Comparison of ENCODE assay signal across 11 mouse cellular contexts in genomic region chr5:136939284-136939683, GRCm38 (mm10). TPM values are rescaled to one million over a fixed set of nuclear protein-coding genes. Genes with fewer than 3 reads are reported as not detected.
DNase-seq lines count a peak whose midpoint lies in the region; ATAC-seq and TF ChIP-seq lines count a peak whose summit lies in the region.
"Had no signal": no experiment of that assay in that cellular context is flagged by ENCODE, and none has a peak within 500 bp of the region (broad histone marks: within the 10 kb centered on the region; RNA-seq: fewer than 3 reads in every experiment).

No protein-coding gene starts in this region.

- H3K36me3 ChIP-seq in intestine, postnatal 0 days (ENCODE audit: control insufficient read depth, insufficient read depth) = no peaks in the 10 kb centered on the region
- no peaks in the 10 kb centered on the region for H3K36me3 ChIP-seq in intestine, embryonic 15.5 days
- H3K36me3 ChIP-seq: neural tube, embryonic 12.5 days had no signal

- peak; percentile 62 for TF ChIP-seq CTCF in intestine, postnatal 0 days (IDR thresholded peaks at IDR 0.05; ENCODE audit: low read depth)

- H3K9ac ChIP-seq in intestine, postnatal 0 days (ENCODE audit: low read depth, low read length) = no peak overlapping the region
- no peak overlapping the region for H3K9ac ChIP-seq in intestine, embryonic 15.5 days
- H3K9ac ChIP-seq: embryonic facial prominence, embryonic 13.5 days; neural tube, embryonic 12.5 days had no signal

- H3K27ac ChIP-seq in intestine, postnatal 0 days (ENCODE audit: low read depth, low read length) = no peak overlapping the region
- H3K27ac ChIP-seq in intestine, embryonic 15.5 days = no peak overlapping the region
- H3K27ac ChIP-seq: embryonic facial prominence, embryonic 13.5 days; neural tube, embryonic 12.5 days had no signal

- 71% methylated on average over 7 of the region's 7 CpGs for WGBS in intestine, postnatal 0 days
- WGBS in intestine, embryonic 15.5 days = 66% methylated on average over 7 of the region's 7 CpGs

- no peak overlapping the region for H3K4me2 ChIP-seq in intestine, postnatal 0 days (replicated peaks; ENCODE audit: low read depth)
- no peak overlapping the region for H3K4me2 ChIP-seq in intestine, embryonic 15.5 days (replicated peaks)
- H3K4me2 ChIP-seq: embryonic facial prominence, embryonic 13.5 days; neural tube, embryonic 12.5 days had no signal

- H3K4me3 ChIP-seq in intestine, postnatal 0 days (ENCODE audit: low read depth, low read length) = no peak overlapping the region
- no peak overlapping the region for H3K4me3 ChIP-seq in intestine, embryonic 15.5 days (replicated peaks)
- H3K4me3 ChIP-seq: embryonic facial prominence, embryonic 13.5 days; neural tube, embryonic 12.5 days had no signal

- peak; percentile 27 to 65 for DNase-seq in spleen, postnatal 10 days (ENCODE audit: low spot score in 2 of 2)
- DNase-seq in spleen, postnatal 36 days (ENCODE audit: low spot score in 2 of 2) = no peak
- DNase-seq in kidney, postnatal 36 days = peak; percentile 27 to 68
- DNase-seq in gastrocnemius, postnatal 25 days = no peak
- no peak for DNase-seq in right cerebral cortex, adult 18-20 months
- DNase-seq: heart, postnatal 4 days had no signal

- H3K27me3 ChIP-seq in intestine, postnatal 0 days (replicated peaks; ENCODE audit: control insufficient read depth, insufficient read depth, low read length) = no peaks in the 10 kb centered on the region
- no peaks in the 10 kb centered on the region for H3K27me3 ChIP-seq in intestine, embryonic 15.5 days (replicated peaks)
- H3K27me3 ChIP-seq: embryonic facial prominence, embryonic 13.5 days; neural tube, embryonic 12.5 days had no signal

- ATAC-seq in intestine, postnatal 0 days = no peak
- no peak for ATAC-seq in intestine, embryonic 15.5 days
- no peak for ATAC-seq in erythroblast, adult 5-6 weeks (replicated peaks; ENCODE audit: low FRiP score, poor library complexity, severe bottlenecking)

- H3K9me3 ChIP-seq in intestine, postnatal 0 days (ENCODE audit: control insufficient read depth) = no peaks in the 10 kb centered on the region
- no peaks in the 10 kb centered on the region for H3K9me3 ChIP-seq in intestine, embryonic 15.5 days
- H3K9me3 ChIP-seq: embryonic facial prominence, embryonic 13.5 days; neural tube, embryonic 12.5 days had no signal

- no peaks in the 10 kb centered on the region for H3K4me1 ChIP-seq in intestine, postnatal 0 days (replicated peaks; ENCODE audit: control insufficient read depth, insufficient read depth, low read length)
- H3K4me1 ChIP-seq in intestine, embryonic 15.5 days (replicated peaks) = no peaks in the 10 kb centered on the region
- H3K4me1 ChIP-seq: embryonic facial prominence, embryonic 13.5 days; neural tube, embryonic 12.5 days had no signal

RNA-seq across cellular contexts. Expression of gene Fis1, which starts 13.8 kb away (rescaled TPM):
- polyA plus RNA-seq in intestine, postnatal 0 days (2015; fragmentation: Nextera tagmentation; extraction: Ambion mirVana) = 318 and 324 TPM in 2 replicates
- polyA plus RNA-seq in intestine, embryonic 15.5 days (2015; fragmentation: Nextera tagmentation; extraction: Ambion mirVana) = 258 and 259 TPM in 2 replicates
- total RNA-seq in erythroblast, adult 5-6 weeks (2015; ENCODE audit: low replicate concordance) = 160 and 175 TPM in 2 replicates
- total RNA-seq in erythroblast, adult 5-6 weeks (2017; ENCODE audit: low replicate concordance) = 65.3 and 70.5 TPM in 2 replicates
- total RNA-seq in gastrocnemius, postnatal 25 days (2021) = 100 to 1,000 TPM; 159 to 164 TPM

RNA-seq across cellular contexts. Expression of gene Cldn15, which starts 27.1 kb away (rescaled TPM):
- 29.5 and 31.2 TPM in 2 replicates for polyA plus RNA-seq in intestine, postnatal 0 days (2015; fragmentation: Nextera tagmentation; extraction: Ambion mirVana)
- polyA plus RNA-seq in intestine, embryonic 15.5 days (2015; fragmentation: Nextera tagmentation; extraction: Ambion mirVana) = 18.4 and 24.9 TPM in 2 replicates
- total RNA-seq in erythroblast, adult 5-6 weeks (2015; ENCODE audit: low replicate concordance) = 5.8 and 14.0 TPM in 2 replicates
- 11.0 and 19.1 TPM in 2 replicates for total RNA-seq in erythroblast, adult 5-6 weeks (2017; ENCODE audit: low replicate concordance)
- 1 to 10 TPM in 1 of 2 experiments, under 1 TPM in 1; 0.67 to 3.3 TPM for total RNA-seq in gastrocnemius, postnatal 25 days (2021)

RNA-seq across cellular contexts. Expression of gene Ift22, which starts 31.3 kb away (rescaled TPM):
- 24.7 and 25.2 TPM in 2 replicates for polyA plus RNA-seq in intestine, postnatal 0 days (2015; fragmentation: Nextera tagmentation; extraction: Ambion mirVana)
- polyA plus RNA-seq in intestine, embryonic 15.5 days (2015; fragmentation: Nextera tagmentation; extraction: Ambion mirVana) = 54.4 and 55.0 TPM in 2 replicates
- 1.7 and 4.8 TPM in 2 replicates for total RNA-seq in erythroblast, adult 5-6 weeks (2015; ENCODE audit: low replicate concordance)
- 0.28 and 1.3 TPM in 2 replicates for total RNA-seq in erythroblast, adult 5-6 weeks (2017; ENCODE audit: low replicate concordance)
- 1 to 10 TPM; 5.6 to 6.9 TPM for total RNA-seq in gastrocnemius, postnatal 25 days (2021)

RNA-seq across cellular contexts. Expression of gene Plod3, which starts 47.5 kb away (rescaled TPM):
- polyA plus RNA-seq in intestine, postnatal 0 days (2015; fragmentation: Nextera tagmentation; extraction: Ambion mirVana) = 11.1 and 11.8 TPM in 2 replicates
- 41.1 and 42.8 TPM in 2 replicates for polyA plus RNA-seq in intestine, embryonic 15.5 days (2015; fragmentation: Nextera tagmentation; extraction: Ambion mirVana)
- 19.2 and 23.0 TPM in 2 replicates for total RNA-seq in erythroblast, adult 5-6 weeks (2015; ENCODE audit: low replicate concordance)
- 20.6 and 36.1 TPM in 2 replicates for total RNA-seq in erythroblast, adult 5-6 weeks (2017; ENCODE audit: low replicate concordance)
- total RNA-seq in gastrocnemius, postnatal 25 days (2021) = 10 to 100 TPM; 20.9 to 23.6 TPM

RNA-seq across cellular contexts. Expression of gene Znhit1, which starts 48.5 kb away (rescaled TPM):
- polyA plus RNA-seq in intestine, postnatal 0 days (2015; fragmentation: Nextera tagmentation; extraction: Ambion mirVana) = 84.6 and 91.1 TPM in 2 replicates
- polyA plus RNA-seq in intestine, embryonic 15.5 days (2015; fragmentation: Nextera tagmentation; extraction: Ambion mirVana) = 99.9 and 111 TPM in 2 replicates
- total RNA-seq in erythroblast, adult 5-6 weeks (2015; ENCODE audit: low replicate concordance) = 24.4 and 32.2 TPM in 2 replicates
- 15.8 and 17.7 TPM in 2 replicates for total RNA-seq in erythroblast, adult 5-6 weeks (2017; ENCODE audit: low replicate concordance)
- total RNA-seq in gastrocnemius, postnatal 25 days (2021) = 10 to 100 TPM; 61.4 to 70.4 TPM

Comparison
In these comparisons a context has a peak if more than half of its experiments do, and no peak if none do; other contexts are left out.
1. DNase-seq: peak in spleen, postnatal 10 days (2 of 2) and kidney, postnatal 36 days (2 of 2); none in spleen, postnatal 36 days (0 of 2), gastrocnemius, postnatal 25 days (single experiment) and right cerebral cortex, adult 18-20 months (single experiment).